Mouse (Mus musculus) midbrain, embryonic 15.5 days (tissue): ENCODE measurements around the gene Nup210. TPM values are rescaled to one million over a fixed set of nuclear protein-coding genes. Genes with fewer than 3 reads are reported as not detected.
"Not testable (repeated sequence)": the region's sequence is repeated elsewhere in the genome, so short reads cannot be mapped to it uniquely, and the experiment has no call there.

Source experiments
- ATAC-seq: fragments of 200-750 bp; cut with Nextera tagmentation; replicated peaks from 2 replicates; pipeline ENCODE4 v1.8.0; 2017; ENCODE audit warnings: moderate TSS enrichment
- H3K27ac ChIP-seq: fragments of 300-500 bp; sonication (generic); 2 replicates; pipeline ENCODE4 v1.5.1; 2015; ENCODE audit warnings: mild to moderate bottlenecking, inconsistent platforms
- H3K27me3 ChIP-seq: fragments of 300-500 bp; sonication (generic); replicated peaks from 2 replicates; pipeline ENCODE4 v1.6.1; 2015; ENCODE audit warnings: inconsistent platforms
- H3K36me3 ChIP-seq: fragments of 300-500 bp; sonication (generic); replicated peaks from 2 replicates; pipeline ENCODE4 v1.6.1; 2015; ENCODE audit warnings: inconsistent platforms
- H3K4me1 ChIP-seq: fragments of 300-500 bp; sonication (generic); 2 replicates; pipeline ENCODE4 v1.6.1; 2015; ENCODE audit warnings: inconsistent platforms
- H3K4me2 ChIP-seq: fragments of 300-500 bp; sonication (generic); 2 replicates; pipeline ENCODE4 v1.6.1; 2015; ENCODE audit warnings: inconsistent platforms, mild to moderate bottlenecking, moderate library complexity
- H3K4me3 ChIP-seq: fragments of 300-500 bp; sonication (generic); 2 replicates; pipeline ENCODE4 v1.5.1; 2015; ENCODE audit warnings: mild to moderate bottlenecking, inconsistent platforms
- H3K9ac ChIP-seq: fragments of 300-500 bp; sonication (generic); 2 replicates; pipeline ENCODE4 v1.6.1; 2015; ENCODE audit warnings: mild to moderate bottlenecking, inconsistent platforms
- H3K9me3 ChIP-seq: fragments of 300-500 bp; sonication (generic); 2 replicates; pipeline ENCODE4 v1.6.1; 2016; ENCODE audit warnings: inconsistent platforms
- WGBS: fragments of 180-500 bp; shearing (Covaris S2); methylation state at CpG from one replicate; pipeline ENCODE4 v1.1.7; 2015; ENCODE audit warnings: mixed read lengths; 5-methylcytosine and 5-hydroxymethylcytosine counted together
- polyA plus RNA-seq: library from polyadenylated mRNA; unstranded; fragments of >200 nt; fragmentation: Nextera tagmentation; extraction: Ambion mirVana; gene quantifications from 2 replicates; pipeline ENCODE4 v1.2.1, GENCODE M21; 2015

Gene Nup210
- polyA plus RNA-seq, 1 experiment from 2014 or later = 22.5 TPM

GRCm38 (mm10) chr6:91128996-91129395 is 12.4 kb upstream of the Nup210 start:
- Histone ChIP-seq H3K9me3 (no peaks in the 10 kb centered on the region), H3K9ac (no peak overlapping the region), H3K27ac (no peak overlapping the region), H3K27me3 (no peaks in the 10 kb centered on the region), H3K4me1 (no peaks in the 10 kb centered on the region), H3K4me3 (no peak overlapping the region), H3K36me3 (no peaks in the 10 kb centered on the region), H3K4me2 (no peak overlapping the region)
- ATAC-seq = no peak
- WGBS = 56% methylated on average over 4 of the region's 4 CpGs

GRCm38 (mm10) chr6:91125228-91125585 is 8.6 kb upstream of the Nup210 start:
- no peak for ATAC-seq
- Histone ChIP-seq H3K27ac (no peak overlapping the region), H3K4me2 (no peak overlapping the region), H3K9me3 (no peaks in the 10 kb centered on the region), H3K36me3 (no peaks in the 10 kb centered on the region), H3K4me3 (no peak overlapping the region), H3K9ac (no peak overlapping the region), H3K4me1 (no peaks in the 10 kb centered on the region), H3K27me3 (no peaks in the 10 kb centered on the region)
- WGBS = 87% methylated on average over 2 of the region's 2 CpGs

GRCm38 (mm10) chr6:91124286-91125227 is 7.9 kb upstream of the Nup210 start:
- WGBS = 38% methylated on average over 7 of the region's 7 CpGs
- Histone ChIP-seq H3K4me3 (no peak overlapping the region), H3K4me2 (no peak overlapping the region), H3K9ac (no peak overlapping the region), H3K27me3 (0 out of 2 replicates have a peak, but pooled peaks cover under 1% of the 10 kb centered on the region), H3K9me3 (no peaks in the 10 kb centered on the region), H3K27ac (peak overlapping the region; percentile 25; the same call in 1 of the 2 replicates), H3K4me1 (no peaks in the 10 kb centered on the region), H3K36me3 (no peaks in the 10 kb centered on the region)
- ATAC-seq = no peak

GRCm38 (mm10) chr6:91123453-91123852 is 6.8 kb upstream of the Nup210 start:
- 86% methylated on average over 3 of the region's 3 CpGs for WGBS
- no peak for ATAC-seq
- Histone ChIP-seq H3K9me3 (no peaks in the 10 kb centered on the region), H3K9ac (no peak overlapping the region), H3K4me3 (no peak overlapping the region), H3K27me3 (0 out of 2 replicates have a peak, but pooled peaks cover 3% of the 10 kb centered on the region), H3K4me2 (no peak overlapping the region), H3K4me1 (no peaks in the 10 kb centered on the region), H3K36me3 (no peaks in the 10 kb centered on the region), H3K27ac (no peak overlapping the region)

- ATAC-seq, H3K27me3 ChIP-seq, H3K9ac ChIP-seq, H3K4me3 ChIP-seq, H3K9me3 ChIP-seq, H3K36me3 ChIP-seq, H3K4me2 ChIP-seq, H3K27ac ChIP-seq: not testable (repeated sequence)
- WGBS = 94% methylated on average over 7 of the region's 7 CpGs
- H3K4me1 ChIP-seq = peaks cover 12% of the 10 kb centered on the region
Measured at GRCm38 (mm10) chr6:91121089-91121488, 4.5 kb upstream of the Nup210 start.

GRCm38 (mm10) chr6:91120206-91120605 is 3.6 kb upstream of the Nup210 start:
- no peak for ATAC-seq
- WGBS = 77% methylated on average over 2 of the region's 2 CpGs
- H3K36me3 ChIP-seq = no peaks in the 10 kb centered on the region

GRCm38 (mm10) chr6:91118526-91118925 is 1.9 kb upstream of the Nup210 start:
- no peak overlapping the region for H3K4me3 ChIP-seq
- ATAC-seq = no peak
- H3K4me2 ChIP-seq = no peak overlapping the region
- H3K27me3 ChIP-seq = 0 out of 2 replicates have a peak, but pooled peaks cover 3% of the 10 kb centered on the region
- H3K4me1 ChIP-seq = peaks cover 28% of the 10 kb centered on the region
- no peaks in the 10 kb centered on the region for H3K36me3 ChIP-seq
- H3K9ac ChIP-seq = no peak overlapping the region
- no peaks in the 10 kb centered on the region for H3K9me3 ChIP-seq
- no peak overlapping the region for H3K27ac ChIP-seq

More at GRCm38 (mm10) chr6:91120206-91120605, 3.6 kb upstream of the Nup210 start:
- Histone ChIP-seq H3K4me2 (no peak overlapping the region), H3K27me3 (0 out of 2 replicates have a peak, but pooled peaks cover 3% of the 10 kb centered on the region), H3K9me3 (no peaks in the 10 kb centered on the region), H3K4me3 (no peak overlapping the region), H3K27ac (no peak overlapping the region), H3K4me1 (peaks cover 21% of the 10 kb centered on the region), H3K9ac (no peak overlapping the region)

GRCm38 (mm10) chr6:91117149-91117548 is 520 bp upstream of the Nup210 start:
- peak; percentile 46 for ATAC-seq
- Histone ChIP-seq H3K36me3 (no peaks in the 10 kb centered on the region), H3K4me2 (peak overlapping the region; percentile 65), H3K9me3 (no peaks in the 10 kb centered on the region), H3K27me3 (0 out of 2 replicates have a peak, but pooled peaks cover 3% of the 10 kb centered on the region), H3K9ac (peak overlapping the region; percentile 70), H3K27ac (peak overlapping the region; percentile 95), H3K4me3 (peak overlapping the region; percentile 70), H3K4me1 (peaks cover 28% of the 10 kb centered on the region)
- 2% methylated on average over 9 of the region's 9 CpGs for WGBS

- Histone ChIP-seq H3K36me3 (no peaks in the 10 kb centered on the region), H3K9ac (peak overlapping the region; percentile 70), H3K4me2 (peak overlapping the region; percentile 65), H3K4me3 (peak overlapping the region; percentile 70), H3K27ac (peak overlapping the region; percentile 95), H3K9me3 (no peaks in the 10 kb centered on the region), H3K4me1 (peaks cover 28% of the 10 kb centered on the region), H3K27me3 (0 out of 2 replicates have a peak, but pooled peaks cover 3% of the 10 kb centered on the region)
- ATAC-seq = peak; percentile 3
- WGBS = 16% methylated on average over 4 of the region's 4 CpGs
Measured at GRCm38 (mm10) chr6:91115863-91116243, 776 bp downstream of the Nup210 start.

- ATAC-seq = no peak
- 0 out of 2 replicates have a peak, but pooled peaks cover 3% of the 10 kb centered on the region for H3K27me3 ChIP-seq
- no peak overlapping the region for H3K4me3 ChIP-seq
- H3K4me2 ChIP-seq = peak overlapping the region; percentile 65
- no peaks in the 10 kb centered on the region for H3K36me3 ChIP-seq
- no peak overlapping the region for H3K27ac ChIP-seq
- H3K4me1 ChIP-seq = peaks cover 28% of the 10 kb centered on the region
- no peak overlapping the region for H3K9ac ChIP-seq
- WGBS = 44% methylated on average over 1 of the region's 1 CpGs
- H3K9me3 ChIP-seq = no peaks in the 10 kb centered on the region
Measured at GRCm38 (mm10) chr6:91115158-91115557, 1.5 kb downstream of the Nup210 start.

- ATAC-seq = no peak
- Histone ChIP-seq H3K4me2 (peak overlapping the region; percentile 65; the same call in 1 of the 2 replicates), H3K36me3 (no peaks in the 10 kb centered on the region), H3K27me3 (0 out of 2 replicates have a peak, but pooled peaks cover 3% of the 10 kb centered on the region), H3K9me3 (no peaks in the 10 kb centered on the region), H3K4me3 (no peak overlapping the region), H3K4me1 (peaks cover 28% of the 10 kb centered on the region), H3K27ac (no peak overlapping the region), H3K9ac (no peak overlapping the region)
- 55% methylated on average over 2 of the region's 2 CpGs for WGBS
Measured at GRCm38 (mm10) chr6:91114716-91115115, 1.9 kb downstream of the Nup210 start.

- WGBS = 99% methylated on average over 3 of the region's 3 CpGs
- ATAC-seq = no peak
- Histone ChIP-seq H3K36me3 (no peaks in the 10 kb centered on the region), H3K4me3 (no peak overlapping the region), H3K27me3 (no peaks in the 10 kb centered on the region), H3K27ac (no peak overlapping the region), H3K4me1 (peaks cover 17% of the 10 kb centered on the region), H3K9me3 (no peaks in the 10 kb centered on the region), H3K9ac (no peak overlapping the region), H3K4me2 (no peak overlapping the region)
Measured at GRCm38 (mm10) chr6:91111954-91112252, 4.7 kb downstream of the Nup210 start.
